Mouse (Mus musculus) kidney, adult 2 months (tissue): ENCODE results near the gene Olfr224.

Experiments
- CTCF ChIP-seq: fragments of 200-500 bp; conservative IDR thresholded peaks from 2 replicates; pipeline ENCODE4 v1.5.1; 2011; ENCODE audit warnings: low read depth, mild to moderate bottlenecking, control low read depth, low read length, moderate library complexity, mixed read lengths; ENCODE audit not compliant: insufficient read depth, insufficient read length
- POLR2A ChIP-seq: fragments of 200-500 bp; IDR thresholded peaks from one replicate; pipeline ENCODE4 v1.6.1; 2011; ENCODE audit warnings: low read depth, low read length, control low read depth

- TF ChIP-seq POLR2A (no peak), CTCF (no peak)
Observed at GRCm38 (mm10) chr11:58618369-58618768, 48.0 kb upstream of the Olfr224 start.
